Mouse (Mus musculus): Measurements from ENCODE around the gene Mast4. TPM values are rescaled to one million over a fixed set of nuclear protein-coding genes. Genes with fewer than 3 reads are reported as not detected.

Mast4 gene
- total and polyA plus RNA-seq, 3 experiments = 0.99 to 7.4 (median 6.1) TPM

DNA sequence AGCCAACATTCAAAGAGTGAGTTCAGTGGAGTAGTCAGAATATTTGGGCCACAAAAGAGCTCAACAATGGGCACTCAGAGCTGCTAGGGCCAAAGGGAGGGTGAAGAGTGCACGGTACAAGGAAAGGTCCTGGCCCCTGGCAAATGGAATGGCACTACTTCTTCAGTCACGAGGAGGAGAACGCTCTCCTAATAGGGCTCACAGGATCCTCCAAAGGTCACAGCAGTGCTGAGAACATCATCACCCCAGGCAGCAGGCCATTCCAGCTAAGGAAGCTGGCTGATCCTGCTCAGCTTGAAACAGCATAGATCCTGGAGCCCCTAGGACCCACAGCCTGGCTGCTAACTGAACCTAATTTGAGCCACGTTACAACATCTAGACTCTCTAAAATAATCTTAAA lies 389.8 kb downstream of the Mast4 start:
- no peaks in the 10 kb centered on the region for H3K9me3 ChIP-seq (replicated peaks; ENCODE audit: low read length)
- no peak overlapping the region for H3K4me2 ChIP-seq (ENCODE audit: insufficient read depth, low read depth, poor library complexity, severe bottlenecking)
- no peak overlapping the region for H3K4me3 ChIP-seq (replicated peaks in 1 of 3; ENCODE audit: low read depth in 2 of 3, low read length in 2 of 3, poor library complexity in 1 of 3)
- no peaks in the 10 kb centered on the region for H3K79me2 ChIP-seq (replicated peaks; ENCODE audit: control insufficient read depth, extremely low read depth, insufficient read depth, poor library complexity, severe bottlenecking)
- no peak for DNase-seq (ENCODE audit: extremely low read depth)
- H3K36me3 ChIP-seq (replicated peaks in 1 of 2; ENCODE audit: control insufficient read depth in 1 of 2, insufficient read depth in 1 of 2, low read length in 1 of 2) = no peaks in the 10 kb centered on the region
- in situ Hi-C loops (cut with MboI; ENCODE audit: low pct_ligation_motif_present, low pct_unique_long_range_greater_than_20kb, low sequenced_read_pairs) = no loop called here
- H3K4me1 ChIP-seq (ENCODE audit: control insufficient read depth in 1 of 2, insufficient read depth in 2 of 2) = no peaks in the 10 kb centered on the region
- no peak overlapping the region for H3K9ac ChIP-seq (ENCODE audit: insufficient read depth, low read depth)
- no peak for TF ChIP-seq MAZ (IDR thresholded peaks at IDR 0.05; ENCODE audit: low read depth, low read length)
- no peak for TF ChIP-seq MEF2A (IDR thresholded peaks at IDR 0.05; ENCODE audit: borderline replicate concordance, low read depth, low read length)
- TF ChIP-seq PAX5 (IDR thresholded peaks at IDR 0.05; ENCODE audit: low read length) = no peak
- TF ChIP-seq MYC (IDR thresholded peaks at IDR 0.05; ENCODE audit: low read depth, low read length) = no peak
- TF ChIP-seq EP300 (IDR thresholded peaks at IDR 0.05; ENCODE audit: low read length) = no peak
- no peak for TF ChIP-seq ZNF384 (IDR thresholded peaks at IDR 0.05; ENCODE audit: low read depth, low read length)
- TF ChIP-seq SMC3 (IDR thresholded peaks at IDR 0.05; ENCODE audit: low read depth, low read length) = no peak
- dilution Hi-C loops (cut with MboI; ENCODE audit: extremely low pct_ligation_motif_present, extremely low pct_unique_long_range_greater_than_20kb, low sequenced_read_pairs) = no loop called here
- H3K27ac ChIP-seq (ENCODE audit: insufficient read depth, low read depth) = no peak overlapping the region
- H3K27me3 ChIP-seq (replicated peaks) = no peaks in the 10 kb centered on the region

DNA sequence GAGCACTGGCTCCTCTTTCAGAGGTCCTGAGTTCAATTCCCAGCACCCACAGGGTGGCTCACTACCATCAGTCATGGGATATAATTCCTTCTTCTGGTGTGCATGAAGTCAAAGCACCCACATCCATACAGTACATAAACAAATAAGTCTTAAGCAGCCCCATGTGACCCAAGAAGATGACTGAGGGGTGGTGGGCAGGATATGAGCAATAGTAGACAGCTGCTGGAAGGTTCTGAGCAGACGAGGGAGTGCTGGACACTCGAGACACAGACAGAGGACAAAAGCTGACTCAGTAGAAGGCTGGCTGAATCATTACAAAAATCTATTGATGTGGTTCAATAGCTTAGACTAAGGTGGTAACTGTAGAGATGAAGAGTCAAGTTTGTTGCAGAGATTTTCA lies 391.7 kb downstream of the Mast4 start:
- in situ Hi-C loops (cut with MboI; ENCODE audit: low pct_ligation_motif_present, low pct_unique_long_range_greater_than_20kb, low sequenced_read_pairs) = no loop called here
- Histone ChIP-seq H3K4me1 (ENCODE audit: control insufficient read depth in 1 of 2, insufficient read depth in 2 of 2) (no peaks in the 10 kb centered on the region), H3K27ac (ENCODE audit: insufficient read depth, low read depth) (no peak overlapping the region), H3K79me2 (replicated peaks; ENCODE audit: control insufficient read depth, extremely low read depth, insufficient read depth, poor library complexity, severe bottlenecking) (no peaks in the 10 kb centered on the region), H3K36me3 (replicated peaks in 1 of 2; ENCODE audit: control insufficient read depth in 1 of 2, insufficient read depth in 1 of 2, low read length in 1 of 2) (no peaks in the 10 kb centered on the region), H3K27me3 (replicated peaks) (no peaks in the 10 kb centered on the region), H3K4me2 (ENCODE audit: insufficient read depth, low read depth, poor library complexity, severe bottlenecking) (no peak overlapping the region), H3K4me3 (replicated peaks in 1 of 3; ENCODE audit: low read depth in 2 of 3, low read length in 2 of 3, poor library complexity in 1 of 3) (no peak overlapping the region), H3K9me3 (replicated peaks; ENCODE audit: low read length) (no peaks in the 10 kb centered on the region), H3K9ac (ENCODE audit: insufficient read depth, low read depth) (no peak overlapping the region)
- no peak for DNase-seq (ENCODE audit: extremely low read depth)
- 0 out of 2 replicates have a peak, but pooled peaks have one; percentile 42 for TF ChIP-seq MAFK (IDR thresholded peaks at IDR 0.05; ENCODE audit: insufficient replicate concordance, low read length)
- TF ChIP-seq POLR2AphosphoS2 (IDR thresholded peaks at IDR 0.05; ENCODE audit: low read depth, low read length) = no peak
- TF ChIP-seq TCF12 (IDR thresholded peaks at IDR 0.05; ENCODE audit: low read depth, low read length) = no peak
- no peak for TF ChIP-seq RAD21 (IDR thresholded peaks at IDR 0.05; ENCODE audit: low read depth, low read length)
- TF ChIP-seq IRF4 (IDR thresholded peaks at IDR 0.05; ENCODE audit: low read depth, low read length) = no peak
- TF ChIP-seq NRF1 (IDR thresholded peaks at IDR 0.05; ENCODE audit: low read depth, low read length) = no peak
- dilution Hi-C loops (cut with MboI; ENCODE audit: extremely low pct_ligation_motif_present, extremely low pct_unique_long_range_greater_than_20kb, low sequenced_read_pairs) = no loop called here

DNA sequence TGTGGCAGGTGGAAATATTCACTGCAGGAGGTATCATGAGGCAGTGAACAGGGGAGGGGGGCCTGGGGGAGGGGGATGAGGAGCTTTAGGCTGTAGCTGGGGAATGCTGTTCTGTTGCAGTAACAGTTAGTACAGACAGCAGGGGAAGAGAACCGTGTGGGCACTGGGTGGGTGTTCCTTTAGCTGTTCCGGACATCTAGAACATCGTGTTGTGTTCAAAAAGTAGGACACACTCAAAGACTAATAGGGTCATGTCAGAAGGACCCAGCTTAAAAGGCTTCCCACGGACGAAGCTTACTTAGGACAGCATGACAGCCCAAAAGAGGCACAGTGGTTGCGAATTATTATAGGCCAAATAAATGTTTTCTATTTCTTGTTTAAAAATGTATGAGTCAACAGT lies 393.8 kb downstream of the Mast4 start:
- Histone ChIP-seq H3K9me3 (replicated peaks; ENCODE audit: low read length) (no peaks in the 10 kb centered on the region), H3K4me1 (ENCODE audit: control insufficient read depth in 1 of 2, insufficient read depth in 2 of 2) (no peaks in the 10 kb centered on the region), H3K4me2 (ENCODE audit: insufficient read depth, low read depth, poor library complexity, severe bottlenecking) (no peak overlapping the region), H3K27me3 (replicated peaks) (no peaks in the 10 kb centered on the region), H3K79me2 (replicated peaks; ENCODE audit: control insufficient read depth, extremely low read depth, insufficient read depth, poor library complexity, severe bottlenecking) (no peaks in the 10 kb centered on the region), H3K4me3 (replicated peaks in 1 of 3; ENCODE audit: low read depth in 2 of 3, low read length in 2 of 3, poor library complexity in 1 of 3) (no peak overlapping the region), H3K9ac (ENCODE audit: insufficient read depth, low read depth) (no peak overlapping the region), H3K36me3 (replicated peaks in 1 of 2; ENCODE audit: control insufficient read depth in 1 of 2, insufficient read depth in 1 of 2, low read length in 1 of 2) (no peaks in the 10 kb centered on the region), H3K27ac (ENCODE audit: insufficient read depth, low read depth) (no peak overlapping the region)
- TF ChIP-seq UBTF (IDR thresholded peaks at IDR 0.05; ENCODE audit: low read depth, low read length) (no peak), SIN3A (IDR thresholded peaks at IDR 0.05; ENCODE audit: low read length) (no peak), E2F4 (IDR thresholded peaks at IDR 0.05; ENCODE audit: insufficient replicate concordance, low read depth, low read length) (no peak), USF1 (IDR thresholded peaks at IDR 0.05; ENCODE audit: low read depth, low read length) (no peak), POLR2AphosphoS2 (IDR thresholded peaks at IDR 0.05; ENCODE audit: low read depth, low read length) (no peak), POLR2A (IDR thresholded peaks at IDR 0.05; ENCODE audit: low read depth, low read length) (no peak), TCF12 (IDR thresholded peaks at IDR 0.05; ENCODE audit: low read depth, low read length) (no peak), ZNF384 (IDR thresholded peaks at IDR 0.05; ENCODE audit: low read depth, low read length) (no peak), ZMIZ1 (IDR thresholded peaks at IDR 0.05; ENCODE audit: low read depth, low read length) (no peak), HCFC1 (IDR thresholded peaks at IDR 0.05; ENCODE audit: low read depth, low read length) (no peak), BHLHE40 (IDR thresholded peaks at IDR 0.05; ENCODE audit: low read depth, low read length) (no peak), ZC3H11A (IDR thresholded peaks at IDR 0.05; ENCODE audit: low read depth, low read length) (no peak), MAZ (IDR thresholded peaks at IDR 0.05; ENCODE audit: low read depth, low read length) (no peak)
- in situ Hi-C loops (cut with MboI; ENCODE audit: low pct_ligation_motif_present, low pct_unique_long_range_greater_than_20kb, low sequenced_read_pairs) (no loop called here), dilution Hi-C loops (cut with MboI; ENCODE audit: extremely low pct_ligation_motif_present, extremely low pct_unique_long_range_greater_than_20kb, low sequenced_read_pairs) (no loop called here)
- DNase-seq (ENCODE audit: extremely low read depth) = no peak

All from CH12.LX (cell line).